Mouse (Mus musculus): ENCODE measurements around the gene Bdp1. TPM values are rescaled to one million over a fixed set of nuclear protein-coding genes. Genes with fewer than 3 reads are reported as not detected.
"Not testable (repeated sequence)": the region's sequence is repeated elsewhere in the genome, so short reads cannot be mapped to it uniquely, and the experiment has no call there.

Gene Bdp1
- polyA plus RNA-seq (2012; rRNA removed), result 8.7 and 9.2 TPM in 2 replicates

GRCm38 (mm10) chr13:100103748-100104254 lies at the start of gene Bdp1:
Gene Bdp1 (minus strand): TSS chr13:100104070.
- peak; percentile 94 for DNase-seq (ENCODE audit: low spot score)

GRCm38 (mm10) chr13:100152659-100153058 lies 48.8 kb upstream of the Bdp1 start:
- no peak for DNase-seq (ENCODE audit: low spot score)

GRCm38 (mm10) chr13:100141646-100142314 lies 37.9 kb upstream of the Bdp1 start:
- no peak for DNase-seq (ENCODE audit: low spot score)

GRCm38 (mm10) chr13:100125258-100125643 lies 21.4 kb upstream of the Bdp1 start:
- no peak for DNase-seq (ENCODE audit: low spot score)

GRCm38 (mm10) chr13:100124423-100125257 lies 20.8 kb upstream of the Bdp1 start, which contains the start of gene Smn1:
Gene Smn1 (plus strand): TSS chr13:100124852.
- DNase-seq (ENCODE audit: low spot score), result peak; percentile 86

GRCm38 (mm10) chr13:100123970-100124369 lies 20.1 kb upstream of the Bdp1 start:
- no peak for DNase-seq (ENCODE audit: low spot score)

- DNase-seq (ENCODE audit: low spot score), result no peak
Observed at GRCm38 (mm10) chr13:100112218-100112972, 8.5 kb upstream of the Bdp1 start.

GRCm38 (mm10) chr13:100107652-100108472 lies 4.0 kb upstream of the Bdp1 start, which contains the start of gene Serf1:
Gene Serf1 (plus strand): TSS chr13:100108012.
- peak; percentile 85 for DNase-seq (ENCODE audit: low spot score)

GRCm38 (mm10) chr13:100103052-100103658 lies 715 bp downstream of the Bdp1 start:
- no peak for DNase-seq (ENCODE audit: low spot score)

- DNase-seq (ENCODE audit: low spot score), result no peak
Observed at GRCm38 (mm10) chr13:100098808-100099207, 5.1 kb downstream of the Bdp1 start.

- DNase-seq (ENCODE audit: low spot score), result no peak
Observed at GRCm38 (mm10) chr13:100071473-100071872, 32.4 kb downstream of the Bdp1 start.

GRCm38 (mm10) chr13:100067821-100068220 lies 36.0 kb downstream of the Bdp1 start:
- no peak for DNase-seq (ENCODE audit: low spot score)

- DNase-seq (ENCODE audit: low spot score), result no peak
Observed at GRCm38 (mm10) chr13:100063936-100064335, 39.9 kb downstream of the Bdp1 start.

- not testable (repeated sequence) for DNase-seq (ENCODE audit: low spot score)
Observed at GRCm38 (mm10) chr13:100057738-100058137, 46.1 kb downstream of the Bdp1 start.

GRCm38 (mm10) chr13:100026013-100026412 lies 77.9 kb downstream of the Bdp1 start:
- no peak for DNase-seq (ENCODE audit: low spot score)

GRCm38 (mm10) chr13:100016891-100017290 lies 87.0 kb downstream of the Bdp1 start:
- no peak for DNase-seq (ENCODE audit: low spot score)

- no peak for DNase-seq (ENCODE audit: low spot score)
Observed at GRCm38 (mm10) chr13:100015937-100016336, 87.9 kb downstream of the Bdp1 start.

- peak; percentile 57 for DNase-seq (ENCODE audit: low spot score)
Observed at GRCm38 (mm10) chr13:100014906-100015895, 88.7 kb downstream of the Bdp1 start, which contains the start of gene Mccc2. Gene Mccc2 (minus strand): TSS chr13:100015639.

GRCm38 (mm10) chr13:100005911-100006496 lies 97.9 kb downstream of the Bdp1 start:
- DNase-seq (ENCODE audit: low spot score), result no peak
